Mouse (Mus musculus) heart, postnatal 36 days (tissue): ENCODE results near the gene Fxyd1. TPM values are rescaled to one million over a fixed set of nuclear protein-coding genes. Genes with fewer than 3 reads are reported as not detected.
A peak's percentile ranks its signal among the peaks of the same experiment; 100 is the strongest.

Experiments
- DNase-seq, 2 experiments: peaks; one replicate each; pipeline ENCODE4 v3.0.0; 2021 to 2022
- intact Hi-C: fragments of 180-260 bp; cut with DNase I; formaldehyde crosslinking; loops from one replicate; pipeline ENCODE4 v1.15.1; 2025
- total RNA-seq, 2 experiments: library from RNA; stranded (reverse); gene quantifications; 2 replicates each; pipeline ENCODE4 v1.2.3; 2021

Gene Fxyd1
- 100 to 1,000 TPM; 863 to 996 TPM for total RNA-seq

DNA sequence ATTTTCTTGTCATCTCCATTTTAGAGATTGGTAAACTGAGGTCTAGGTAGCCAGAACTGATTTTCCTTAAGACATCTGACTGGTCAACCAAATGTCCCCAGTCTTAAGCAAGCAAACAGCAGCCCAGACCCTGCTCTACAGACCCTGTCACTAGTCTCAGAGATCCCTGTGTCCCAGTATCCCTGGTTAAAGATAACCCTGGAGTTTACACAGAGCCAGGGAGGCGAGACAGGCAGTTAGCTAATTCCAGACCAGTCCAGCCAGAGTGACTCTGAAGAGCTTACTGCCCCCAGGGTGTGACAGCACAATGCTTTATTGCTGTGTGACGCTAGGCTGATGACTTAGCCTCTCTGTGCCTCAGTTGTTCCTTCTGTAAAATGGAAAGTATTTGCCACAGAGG, at the start of gene Fxyd1:
Fxyd1 (minus strand) TSS at position 129 of the 400 bp plus-strand sequence.
- no peak for DNase-seq
- intact Hi-C loops, result no loop called here

DNA sequence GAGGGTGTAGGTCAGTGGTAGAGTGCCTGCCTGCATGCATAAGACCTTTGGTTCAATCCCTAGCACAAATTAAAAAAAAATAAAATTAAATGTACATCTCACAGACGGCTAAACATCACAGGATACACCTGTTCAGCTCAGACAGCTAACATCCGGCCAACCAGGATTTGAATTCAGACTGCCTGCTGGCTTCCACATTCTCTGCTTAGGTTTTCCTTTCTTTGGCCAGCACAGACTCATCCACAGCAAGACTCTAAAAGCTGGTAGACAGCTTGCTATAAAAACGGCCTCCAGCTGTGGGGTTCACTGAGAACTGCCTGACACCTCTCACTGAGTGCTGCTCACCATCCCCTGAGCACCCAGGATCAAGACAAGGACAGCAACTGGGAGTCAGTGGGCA, 49.2 kb upstream of the Fxyd1 start:
- no peak for DNase-seq
- intact Hi-C loops, result no loop called here

DNA sequence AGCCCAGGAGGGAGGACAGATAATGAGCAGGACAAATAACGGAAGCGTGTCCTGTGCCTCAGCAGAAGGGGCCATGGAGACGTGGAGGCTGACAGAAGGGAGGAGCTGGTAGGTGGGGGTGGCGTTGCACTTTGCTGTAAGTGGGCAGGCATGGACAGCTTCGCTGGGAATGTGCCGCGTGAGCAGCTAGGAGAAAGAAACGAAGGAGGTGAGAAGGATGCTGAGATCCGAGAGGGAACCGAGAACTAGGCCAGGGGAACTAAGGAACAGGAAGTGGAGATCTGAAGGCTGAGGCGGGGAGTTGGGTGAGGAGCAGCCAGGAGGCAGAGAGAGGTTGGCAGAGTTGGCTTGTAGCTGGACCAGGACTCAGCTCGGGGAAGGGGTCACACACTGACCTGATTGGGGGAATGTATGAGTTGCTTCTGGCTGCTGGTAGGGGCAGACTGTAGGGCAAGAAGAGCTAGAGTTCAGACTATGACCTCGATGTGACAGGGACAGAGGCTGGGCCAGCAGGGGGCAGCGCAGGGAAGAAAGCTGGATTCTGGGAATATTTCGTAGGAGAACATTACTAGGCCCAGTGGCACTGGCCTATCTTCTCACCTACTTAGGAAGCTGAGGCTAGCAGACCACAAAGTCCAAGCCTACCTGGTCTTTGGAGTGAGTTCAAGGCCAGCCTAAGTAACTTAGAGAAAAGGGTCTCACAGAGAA, 48.2 kb upstream of the Fxyd1 start:
- peak; percentile 76 to 81 for DNase-seq
- intact Hi-C loops, result loop anchor here (1.0 kb wide), 1 partner anchor 67 kb away; no protein-coding TSS in a partner anchor

DNA sequence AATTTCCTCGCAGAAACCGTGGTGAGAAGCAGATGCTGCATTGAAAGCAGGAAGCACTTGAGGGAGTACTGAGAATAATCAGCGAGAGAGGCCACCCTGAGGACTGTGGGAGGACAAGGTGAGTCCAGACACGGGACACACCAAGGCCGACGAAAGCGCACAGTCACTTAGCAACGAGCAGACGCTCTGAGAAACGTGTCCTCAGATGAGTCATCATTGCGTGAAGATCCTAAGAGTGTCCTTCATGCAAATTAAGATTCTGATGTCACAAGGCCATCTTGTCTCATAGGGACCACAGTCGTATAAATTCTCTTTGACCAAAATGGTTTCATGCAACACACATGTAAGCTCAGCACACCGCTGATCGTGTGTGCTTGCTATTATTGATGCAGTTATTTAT, 43.8 kb upstream of the Fxyd1 start:
- intact Hi-C loops, result no loop called here
- no peak for DNase-seq

DNA sequence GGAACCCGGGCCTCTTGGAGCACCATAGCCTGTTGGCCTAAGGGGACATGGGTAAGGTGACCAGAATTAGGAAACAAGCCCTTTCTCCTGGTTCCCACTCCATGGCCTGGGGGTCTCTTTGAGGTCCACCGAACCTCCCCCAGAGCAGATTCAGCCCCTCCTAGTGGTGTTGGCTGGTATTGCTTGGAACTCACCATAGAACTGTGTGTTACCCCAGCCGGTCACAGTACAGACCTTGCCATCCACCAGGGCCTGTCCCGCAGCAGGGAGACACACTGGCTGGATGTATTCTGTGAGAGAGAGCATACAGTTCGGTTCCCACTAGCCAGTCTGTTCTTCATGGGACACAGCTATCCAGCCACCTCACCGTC, 42.6 kb upstream of the Fxyd1 start:
- intact Hi-C loops, result loop anchor here (5.0 kb wide), 1 partner anchor 127 kb away; the partner anchor contains the start of genes Fam187b and Lsr
- DNase-seq, result no peak

DNA sequence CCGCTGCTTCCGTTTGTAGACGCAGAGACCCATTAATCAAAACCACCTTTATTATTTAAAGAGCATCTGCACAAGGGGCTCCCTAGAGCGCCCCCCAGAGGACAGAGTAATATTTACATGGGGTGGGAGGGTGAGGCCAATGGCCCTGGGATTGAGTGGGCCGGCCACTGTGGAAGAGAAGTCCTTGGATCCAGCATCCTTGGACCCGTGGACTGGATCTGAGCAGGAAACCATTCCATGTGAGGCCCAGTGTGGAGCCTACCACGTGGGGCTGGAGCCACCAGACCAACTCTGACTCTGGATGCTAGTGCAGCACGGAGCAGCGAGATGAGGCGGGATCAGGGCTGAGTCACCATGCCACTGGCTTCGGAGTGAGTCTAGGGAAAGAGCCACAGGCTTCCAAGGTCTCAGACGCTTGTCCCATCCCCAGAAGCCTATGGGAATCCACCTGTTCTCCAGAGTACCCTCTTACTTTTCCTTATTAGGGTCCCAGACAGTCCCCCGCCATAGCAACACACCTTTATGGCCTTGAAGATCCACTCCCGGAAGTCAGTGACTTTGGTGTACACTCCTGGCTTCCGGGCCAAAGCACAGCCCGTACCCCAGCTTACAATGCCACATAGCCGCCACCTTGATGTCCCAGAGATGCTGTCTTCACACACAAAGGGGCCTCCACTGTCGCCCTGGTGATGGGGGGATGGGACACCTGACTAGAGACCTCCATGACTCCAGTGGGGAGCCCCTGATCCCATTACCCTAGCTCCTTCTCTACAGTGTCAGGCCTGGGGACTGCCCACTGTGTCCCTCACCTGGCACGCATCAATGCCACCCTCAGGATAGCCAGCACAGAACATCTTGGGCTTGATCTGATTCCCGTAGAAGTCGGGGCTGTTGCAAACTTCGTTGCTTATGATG, 42.0 kb upstream of the Fxyd1 start:
- intact Hi-C loops, result loop anchor here (5.0 kb wide), 1 partner anchor 127 kb away; the partner anchor contains the start of genes Fam187b and Lsr
- DNase-seq, result no peak

DNA sequence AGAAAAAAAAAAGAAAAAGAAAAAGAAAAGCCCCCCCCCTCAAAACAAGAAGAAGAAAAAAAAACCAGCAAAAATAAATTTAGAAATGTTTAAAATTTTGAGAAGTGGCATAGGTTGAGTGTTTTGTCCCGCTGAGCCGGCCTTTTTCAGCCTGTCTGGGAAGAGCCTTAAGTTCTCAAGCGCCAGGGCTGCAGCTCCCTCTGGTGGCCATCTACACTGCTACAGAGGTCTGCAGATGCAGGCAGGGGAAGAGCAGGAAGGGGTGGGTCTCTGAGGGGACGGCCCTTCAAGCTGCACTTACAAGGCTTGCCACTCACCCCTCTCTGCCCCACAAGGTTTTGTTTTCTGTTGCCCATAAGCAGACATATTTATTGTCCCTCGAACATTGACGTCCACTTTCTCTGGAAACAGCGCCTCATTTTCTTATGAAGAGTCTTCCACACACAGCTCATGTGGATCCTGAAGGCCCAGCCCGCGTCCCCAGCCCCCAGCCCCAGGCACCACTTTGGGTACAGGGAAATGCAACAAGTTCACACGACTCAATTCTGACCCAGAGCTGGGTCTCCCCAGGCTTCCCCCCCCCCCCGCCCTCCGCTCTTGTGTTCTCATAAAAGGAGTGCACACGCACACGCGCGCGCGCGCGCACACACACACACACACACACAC, 40.7 kb upstream of the Fxyd1 start:
- intact Hi-C loops, result loop anchor here (1.0 to 5.0 kb wide), 3 partner anchors 19 to 125 kb away; partner anchors contain the start of genes Fam187b, Lgi4 and Lsr
- DNase-seq, result peak; percentile 90 to 95

DNA sequence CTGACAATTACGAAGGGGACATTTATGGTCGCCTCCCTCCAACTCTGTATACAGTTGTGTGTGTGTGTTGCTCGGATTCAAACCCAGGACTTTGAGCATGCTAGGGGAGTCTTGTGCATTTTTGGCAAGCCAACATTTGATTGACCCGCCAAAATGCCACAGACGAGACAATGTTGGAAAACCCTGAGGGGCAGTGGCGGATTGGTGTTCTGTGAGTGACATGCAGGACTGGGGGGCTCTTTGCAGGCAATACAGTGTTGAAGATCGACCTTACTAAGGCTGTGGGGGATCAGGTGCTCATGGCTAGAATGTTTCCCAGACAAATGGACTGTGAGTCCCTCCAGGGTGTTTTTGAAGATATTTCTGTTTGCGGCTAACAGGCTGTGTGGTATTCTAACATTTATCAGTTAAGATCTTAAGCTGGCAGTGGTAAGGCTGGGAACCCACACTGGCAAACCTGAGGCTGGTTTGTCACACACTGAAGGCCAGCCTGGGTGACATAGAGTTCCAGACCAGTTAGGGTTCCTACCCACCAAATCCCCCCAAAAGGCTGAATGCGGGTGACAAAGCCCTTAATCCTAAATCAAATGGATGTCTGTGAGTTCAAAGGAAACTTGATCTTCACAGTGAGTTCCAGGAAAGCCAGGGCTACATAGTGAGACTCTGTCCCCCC, 40.0 kb upstream of the Fxyd1 start:
- intact Hi-C loops, result loop anchor here (1.0 to 5.0 kb wide), 3 partner anchors 18 to 125 kb away; partner anchors contain the start of genes Fam187b, Lgi4 and Lsr
- DNase-seq, result no peak

DNA sequence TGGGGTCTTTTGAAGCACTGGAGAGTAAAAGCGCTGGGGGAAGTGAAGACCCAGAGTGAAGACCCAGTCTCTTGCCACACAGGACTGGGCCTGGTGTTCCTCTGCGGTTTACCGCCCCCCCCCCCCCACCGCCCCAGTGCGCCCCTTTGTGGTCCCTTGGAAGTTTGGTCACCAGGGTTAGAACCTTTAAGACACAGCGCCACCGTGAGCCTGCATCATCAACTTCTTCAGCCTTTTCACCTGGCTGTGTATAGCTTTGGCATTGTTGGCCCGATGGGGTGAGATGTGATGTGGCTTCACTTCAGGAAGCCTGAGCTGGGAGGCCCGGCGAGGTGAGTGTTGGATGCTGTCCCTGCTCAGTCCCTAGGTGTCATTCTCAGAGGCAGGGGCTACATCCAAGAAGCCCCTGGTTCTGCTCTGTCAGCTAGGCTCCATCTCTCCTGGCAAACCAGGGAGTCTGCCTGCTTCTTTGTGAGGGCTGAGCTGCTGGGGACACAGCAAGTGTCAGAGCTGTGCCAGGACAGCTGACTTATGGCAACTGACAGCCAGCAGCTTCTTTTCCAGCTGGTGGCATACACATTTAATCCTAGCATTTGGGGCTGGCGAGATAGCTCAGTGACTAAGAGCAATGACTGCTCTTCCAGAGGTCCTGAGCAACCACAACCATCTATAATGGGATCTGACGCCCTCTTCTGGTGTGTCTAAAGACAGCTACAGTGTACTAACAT, 37.9 kb upstream of the Fxyd1 start:
- DNase-seq, result no peak
- intact Hi-C loops, result loop anchor here (5.0 kb wide), 2 partner anchors 123 to 138 kb away; partner anchors contain the start of genes Fam187b, Lsr and Usf2

DNA sequence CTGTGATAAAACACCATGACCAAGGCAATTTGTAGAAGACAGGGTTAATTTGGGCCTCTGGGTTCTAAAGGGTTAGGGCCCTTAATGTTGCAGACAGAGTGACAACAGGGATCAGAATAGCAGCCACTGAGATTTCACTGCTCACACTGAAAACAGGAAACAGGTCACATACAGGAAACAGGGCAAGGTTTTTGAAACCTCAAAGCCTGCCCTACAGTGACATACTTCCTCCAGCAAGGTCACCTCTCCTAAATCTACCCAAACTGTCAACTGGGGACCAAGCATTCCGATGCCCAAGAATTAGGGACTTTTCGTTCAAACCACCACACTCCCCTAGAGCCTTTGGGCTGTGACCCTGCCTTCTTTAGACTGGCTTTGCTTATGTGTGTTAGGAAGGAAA, 32.7 kb upstream of the Fxyd1 start:
- no peak for DNase-seq
- intact Hi-C loops, result loop anchor here (5.0 to 10.0 kb wide), 2 partner anchors 132 to 435 kb away; partner anchors contain the start of genes Rbm42 and Usf2

DNA sequence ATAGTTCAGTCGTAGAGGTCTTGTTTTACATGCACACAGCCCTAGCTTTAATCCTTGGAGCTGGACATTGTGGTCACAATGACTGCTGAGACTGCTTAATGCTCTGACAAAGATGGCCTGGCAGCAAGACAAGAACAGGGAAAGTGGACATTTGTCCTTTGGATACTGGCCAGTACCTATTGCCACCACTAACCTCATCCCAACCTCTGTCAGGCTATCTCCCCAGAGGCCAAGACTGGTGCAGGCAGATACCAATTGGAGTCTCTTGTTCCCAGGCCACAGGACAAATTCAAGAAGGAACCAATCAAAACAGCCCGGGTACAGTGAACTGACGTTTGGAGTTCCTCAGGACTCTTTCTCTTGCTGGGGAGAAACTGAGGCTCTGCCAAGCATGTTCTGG, 31.2 kb upstream of the Fxyd1 start:
- DNase-seq, result no peak

DNA sequence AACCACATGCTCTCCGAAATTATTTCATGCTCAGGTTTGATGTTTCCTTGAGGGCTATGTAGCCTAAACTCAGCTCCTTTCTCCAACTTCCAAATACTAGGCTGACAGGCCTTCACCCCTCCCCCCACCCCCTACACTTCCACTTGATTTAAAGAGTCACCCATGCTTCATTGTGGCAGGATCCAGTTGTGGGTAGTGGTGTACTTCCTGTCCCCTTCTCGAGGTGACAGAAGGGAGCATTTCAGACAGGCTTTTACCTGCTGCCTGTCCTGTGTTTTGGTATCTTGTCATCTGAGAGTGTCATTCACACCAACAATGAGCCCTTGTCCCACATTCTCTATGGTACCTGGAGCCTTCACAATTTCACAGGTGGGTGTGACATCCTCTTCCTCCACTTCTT, 30.3 kb upstream of the Fxyd1 start:
- intact Hi-C loops, result loop anchor here (10.0 kb wide), 1 partner anchor 432 kb away; the partner anchor contains the start of gene Rbm42
- DNase-seq, result no peak

More for the DNA sequence above, 31.2 kb upstream of the Fxyd1 start:
- intact Hi-C loops, result loop anchor here (10.0 kb wide), 1 partner anchor 433 kb away; the partner anchor contains the start of gene Rbm42

DNA sequence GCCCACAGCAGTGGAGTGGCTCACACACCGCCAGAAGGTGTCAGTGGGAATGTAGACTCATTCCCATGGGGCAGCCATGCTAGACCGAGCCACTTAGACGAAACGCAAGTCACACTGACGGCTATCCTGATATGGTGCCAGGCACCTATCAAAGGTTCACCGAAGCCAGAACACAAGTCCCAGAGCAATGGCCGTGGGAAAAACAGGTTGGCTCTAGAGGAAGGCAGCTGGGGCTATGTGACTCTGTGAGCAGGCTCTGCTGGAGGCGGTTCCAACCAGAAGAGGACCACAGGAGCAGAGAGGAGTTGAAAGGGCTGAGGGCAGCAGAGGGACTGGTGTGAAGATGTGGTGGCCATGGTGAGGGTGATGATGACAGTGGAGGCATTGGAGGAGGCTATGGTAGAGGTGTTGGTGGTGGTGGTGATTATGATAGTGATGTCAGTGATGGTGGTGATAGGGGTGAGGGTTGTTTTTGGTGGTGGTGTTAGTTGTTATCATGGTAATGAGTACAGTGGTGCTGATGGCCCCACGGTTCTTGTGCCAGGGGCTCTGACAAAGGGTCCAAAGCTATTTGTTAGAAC, 29.3 kb upstream of the Fxyd1 start:
- intact Hi-C loops, result loop anchor here (10.0 kb wide), 1 partner anchor 431 kb away; the partner anchor contains the start of gene Rbm42
- DNase-seq, result no peak

DNA sequence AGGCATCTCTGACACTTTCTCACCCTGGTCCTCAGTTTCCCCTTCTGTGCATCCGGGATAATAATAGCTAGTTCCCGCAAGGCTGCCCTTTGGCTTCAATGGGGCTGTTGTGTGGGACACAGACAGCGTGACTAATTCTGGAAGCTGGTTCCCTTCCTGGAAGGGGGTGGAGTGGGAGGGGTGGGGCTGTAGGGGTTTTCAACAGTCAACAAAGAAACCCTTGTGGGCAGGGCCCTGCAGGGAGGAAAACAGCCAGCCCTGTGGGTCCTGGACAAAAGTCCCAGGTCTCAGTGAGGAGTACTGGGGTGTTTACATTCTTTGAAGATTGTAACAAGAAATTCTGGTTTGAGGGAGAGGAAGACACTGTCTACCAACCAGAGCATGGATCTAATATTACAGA, 28.2 kb upstream of the Fxyd1 start:
- intact Hi-C loops, result loop anchor here (10.0 kb wide), 1 partner anchor 430 kb away; the partner anchor contains the start of gene Rbm42
- DNase-seq, result peak; percentile 56 to 70

DNA sequence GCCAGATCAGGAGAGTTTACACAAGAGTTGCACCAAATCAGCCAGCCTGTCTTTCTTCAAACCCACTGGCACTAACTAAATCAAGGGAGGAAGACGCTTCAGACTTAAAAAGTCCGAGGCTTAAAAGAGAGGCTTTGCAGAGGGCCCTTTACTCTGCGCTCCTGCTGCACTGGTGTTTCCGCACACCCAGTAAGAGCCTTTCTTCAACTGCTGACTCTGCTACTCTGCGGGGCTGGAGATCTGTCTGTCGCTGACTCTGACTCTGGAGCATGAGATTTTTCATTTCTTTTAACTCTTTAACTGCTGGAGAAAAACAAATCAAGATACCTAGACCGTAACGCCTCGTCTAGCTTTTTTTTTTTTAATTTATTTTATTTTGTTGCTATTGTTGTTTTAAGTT, 27.1 kb upstream of the Fxyd1 start:
- no peak for DNase-seq
- intact Hi-C loops, result loop anchor here (10.0 kb wide), 1 partner anchor 429 kb away; the partner anchor contains the start of gene Rbm42

DNA sequence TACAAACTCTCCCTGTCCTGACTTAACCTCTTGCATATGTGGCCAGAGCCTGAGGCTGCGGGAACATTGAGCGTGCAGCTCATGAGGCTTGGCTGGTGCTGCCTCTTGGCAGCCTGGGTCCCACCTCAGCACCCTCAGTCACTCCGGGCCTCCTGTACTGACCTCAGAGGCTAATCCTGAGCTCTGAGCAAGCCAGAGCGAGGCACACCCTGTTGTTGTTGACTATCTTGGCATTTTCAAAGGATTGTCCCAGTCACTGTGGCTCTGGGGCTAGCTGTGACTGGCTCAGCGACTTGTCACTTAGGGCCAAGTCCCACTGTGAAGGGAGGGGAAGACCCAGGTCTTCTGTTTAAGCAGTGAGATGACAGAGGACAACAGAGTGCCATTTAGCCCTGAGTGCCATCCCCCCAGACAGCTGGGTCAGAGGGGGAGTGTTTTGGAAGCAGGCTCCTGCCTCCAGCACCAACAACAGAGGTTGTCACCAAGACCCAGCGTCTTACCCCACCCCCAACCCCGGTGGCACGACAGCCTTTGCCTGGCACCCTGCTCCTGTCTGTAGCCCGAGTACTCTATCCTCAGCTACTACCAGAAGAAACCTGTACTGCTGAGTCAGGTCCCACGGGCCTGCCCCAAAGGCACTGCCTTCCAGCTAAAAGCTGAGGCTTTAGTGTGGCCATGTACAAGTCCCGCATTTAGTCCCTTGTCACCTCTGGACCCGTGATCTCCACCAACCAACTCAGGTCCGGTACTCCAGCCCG, 26.0 kb upstream of the Fxyd1 start:
- intact Hi-C loops, result loop anchor here (10.0 kb wide), 1 partner anchor 428 kb away; the partner anchor contains the start of gene Rbm42
- peak; percentile 71 to 81 for DNase-seq

DNA sequence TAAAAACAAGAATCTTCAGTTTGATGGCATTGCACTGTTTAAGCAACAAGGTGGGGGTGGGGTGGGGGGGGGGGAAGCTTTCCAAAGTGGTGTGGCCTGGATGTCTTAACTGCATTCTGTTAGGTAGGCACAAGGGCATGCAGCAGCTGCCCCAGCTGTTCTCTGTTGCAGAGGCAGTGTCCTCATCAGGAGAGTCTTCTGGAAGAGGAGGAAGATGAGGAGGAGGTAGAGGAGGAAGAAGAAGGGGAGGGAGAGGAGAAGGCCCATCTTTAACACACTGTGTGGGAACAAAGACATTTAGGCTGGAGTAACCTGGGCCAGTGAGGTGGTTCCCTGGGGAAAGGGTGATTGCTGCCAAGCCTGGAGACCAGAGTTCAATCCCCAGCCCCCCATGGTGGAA, 25.1 kb upstream of the Fxyd1 start:
- intact Hi-C loops, result loop anchor here (10.0 kb wide), 1 partner anchor 427 kb away; the partner anchor contains the start of gene Rbm42

DNA sequence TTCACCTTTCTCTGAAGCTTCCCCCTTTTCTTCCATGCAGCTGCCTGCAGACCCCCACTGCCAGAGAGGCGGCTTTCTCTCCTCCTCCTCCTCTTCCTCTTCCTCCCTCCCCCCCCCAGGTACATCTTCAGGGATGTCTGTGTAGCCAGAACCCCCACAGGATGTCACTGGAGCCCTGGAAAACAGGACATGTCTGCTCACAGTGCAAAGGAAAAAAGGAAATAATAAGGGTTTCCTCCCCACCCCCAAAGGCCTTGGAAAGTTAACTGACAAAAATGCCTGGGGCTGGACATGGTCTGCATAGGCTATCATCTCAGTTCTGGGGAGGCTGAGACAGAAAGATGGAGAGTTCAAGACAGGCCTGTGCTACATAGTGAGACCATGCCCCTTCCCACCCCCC, 24.1 kb upstream of the Fxyd1 start:
- DNase-seq, result no peak
- intact Hi-C loops, result loop anchor here (10.0 kb wide), 1 partner anchor 426 kb away; the partner anchor contains the start of gene Rbm42

More for the DNA sequence above, 25.1 kb upstream of the Fxyd1 start:
- no peak for DNase-seq
